Mouse (Mus musculus) embryonic fibroblast, embryonic 13.5 days (primary cell): Measurements from ENCODE around the gene Grhl1. TPM values are rescaled to one million over a fixed set of nuclear protein-coding genes. Genes with fewer than 3 reads are reported as not detected.
"Not testable (repeated sequence)": the region's sequence is repeated elsewhere in the genome, so short reads cannot be mapped to it uniquely, and the experiment has no call there.

ENCODE experiments used
- H3K27ac ChIP-seq: 2 replicates; pipeline ENCODE4 v1.5.1; 2012; ENCODE audit warnings: low read length, control low read depth, inconsistent platforms; ENCODE audit not compliant: insufficient read depth
- H3K4me1 ChIP-seq: 2 replicates; pipeline ENCODE4 v1.6.1; 2011; ENCODE audit warnings: low read length; ENCODE audit not compliant: control insufficient read depth, insufficient read depth
- H3K4me3 ChIP-seq: 2 replicates; pipeline ENCODE4 v1.5.1; 2011; ENCODE audit warnings: mild to moderate bottlenecking, control low read depth, low read length; ENCODE audit not compliant: insufficient read depth
- CTCF ChIP-seq: IDR thresholded peaks from 2 replicates; pipeline ENCODE4 v1.5.1; 2011; ENCODE audit warnings: mild to moderate bottlenecking, control low read depth, low read length, moderate library complexity, borderline replicate concordance; ENCODE audit not compliant: insufficient read depth
- POLR2A ChIP-seq: IDR thresholded peaks from 2 replicates; pipeline ENCODE4 v1.6.1; 2011; ENCODE audit warnings: low read depth, mild to moderate bottlenecking, control low read depth, low read length, moderate library complexity
- polyA plus RNA-seq: library from polyadenylated mRNA; stranded (reverse); fragments of >200 nt; gene quantifications from 2 replicates; pipeline ENCODE4 v1.2.4, GENCODE M21; 2011; ENCODE audit warnings: low read depth; ENCODE audit not compliant: missing spikeins, insufficient read length

The Grhl1 gene
- polyA plus RNA-seq, 1 experiment: 0.61 TPM

DNA sequence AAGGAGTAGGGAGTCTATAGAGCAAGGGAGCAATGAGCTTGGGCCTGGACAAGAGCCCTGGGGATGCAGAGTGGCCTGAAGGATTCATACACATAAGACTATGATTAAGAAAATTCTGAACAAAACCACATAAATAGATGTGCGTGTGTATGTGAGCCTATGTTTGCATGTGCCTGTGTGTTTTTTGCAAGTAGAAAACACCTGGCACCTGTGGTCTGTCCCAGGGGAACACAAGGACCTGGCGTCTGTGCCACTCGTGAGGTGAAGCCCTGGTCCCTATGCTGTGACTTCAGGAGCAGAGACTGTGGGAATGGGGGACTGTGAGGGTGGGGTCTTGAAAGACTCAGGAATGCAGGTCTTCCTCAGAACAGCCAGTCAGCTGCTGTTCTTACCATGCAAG, 62.6 kb downstream of the Grhl1 start:
- TF ChIP-seq POLR2A (no peak), CTCF (no peak)
- Histone ChIP-seq H3K4me3 (no peak overlapping the region), H3K27ac (no peak overlapping the region), H3K4me1 (no peaks in the 10 kb centered on the region)

DNA sequence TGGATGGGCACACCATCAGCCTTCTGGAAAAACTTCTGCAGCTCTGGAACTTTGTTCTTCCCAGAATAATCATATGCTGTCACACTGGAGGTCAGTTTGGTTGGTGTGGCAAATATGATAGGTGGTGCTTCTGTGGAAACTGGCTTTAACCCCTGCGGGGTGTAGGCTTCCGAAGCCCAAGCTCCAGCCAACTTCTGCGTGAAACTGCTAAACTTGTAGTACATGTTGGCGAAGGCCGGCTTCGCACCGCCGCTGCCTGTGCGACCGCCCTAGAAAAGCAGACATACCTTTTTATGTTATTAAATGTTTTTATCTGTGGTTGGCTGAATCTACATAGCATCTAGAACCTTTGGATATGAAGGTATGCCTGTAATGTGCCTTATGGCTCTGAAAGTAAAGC, 66.7 kb downstream of the Grhl1 start:
- H3K4me1 ChIP-seq, H3K4me3 ChIP-seq, H3K27ac ChIP-seq: not testable (repeated sequence)

DNA sequence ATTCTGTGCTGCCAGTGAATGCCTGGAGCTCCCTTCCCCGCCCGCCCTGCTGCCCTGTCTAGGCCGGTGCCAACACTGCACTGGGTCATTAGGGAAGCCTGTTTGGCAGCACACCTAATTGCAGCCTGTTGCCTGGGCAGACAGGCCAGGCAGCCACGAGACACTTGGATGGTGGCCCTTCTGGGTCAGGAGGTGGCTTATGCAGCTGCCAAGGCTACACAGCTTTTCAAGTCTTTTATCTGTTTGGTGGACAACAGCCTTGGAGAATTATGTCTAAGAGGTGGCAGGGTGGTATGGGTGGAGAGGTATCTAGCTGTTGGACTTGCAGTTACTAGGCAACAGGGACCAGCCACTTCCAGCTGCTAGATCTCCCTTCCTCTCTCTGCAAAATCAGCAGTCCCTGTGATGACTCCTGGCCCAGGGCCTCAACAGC, 70.3 kb downstream of the Grhl1 start:
- H3K27ac ChIP-seq: no peak overlapping the region
- no peaks in the 10 kb centered on the region for H3K4me1 ChIP-seq
- TF ChIP-seq POLR2A: no peak
- no peak for TF ChIP-seq CTCF
- H3K4me3 ChIP-seq: no peak overlapping the region

DNA sequence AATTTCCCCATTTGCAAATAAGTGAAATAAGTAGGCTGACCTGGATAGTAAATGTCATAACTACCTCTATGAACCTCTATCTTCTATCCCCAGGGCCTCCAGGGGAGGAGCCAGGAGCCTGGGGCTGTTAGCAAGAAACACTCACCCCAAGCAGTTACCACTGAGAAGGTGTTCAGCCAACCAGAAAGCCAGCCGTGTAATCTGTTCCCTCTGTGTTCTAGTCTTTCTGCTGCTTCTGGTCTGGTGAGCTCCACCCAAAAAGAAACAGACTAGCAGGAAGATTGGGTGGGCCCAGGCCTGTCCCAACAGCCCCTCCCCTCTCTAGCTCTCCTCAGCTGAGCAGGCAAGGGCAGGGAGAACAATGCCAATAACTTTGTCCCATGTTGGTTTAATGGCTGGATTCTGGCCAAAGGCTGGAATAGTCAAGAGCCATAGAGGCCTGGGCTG, 72.1 kb downstream of the Grhl1 start:
- TF ChIP-seq CTCF (no peak), POLR2A (no peak)
- H3K4me3 ChIP-seq: no peak overlapping the region
- no peak overlapping the region for H3K27ac ChIP-seq
- H3K4me1 ChIP-seq: no peaks in the 10 kb centered on the region

DNA sequence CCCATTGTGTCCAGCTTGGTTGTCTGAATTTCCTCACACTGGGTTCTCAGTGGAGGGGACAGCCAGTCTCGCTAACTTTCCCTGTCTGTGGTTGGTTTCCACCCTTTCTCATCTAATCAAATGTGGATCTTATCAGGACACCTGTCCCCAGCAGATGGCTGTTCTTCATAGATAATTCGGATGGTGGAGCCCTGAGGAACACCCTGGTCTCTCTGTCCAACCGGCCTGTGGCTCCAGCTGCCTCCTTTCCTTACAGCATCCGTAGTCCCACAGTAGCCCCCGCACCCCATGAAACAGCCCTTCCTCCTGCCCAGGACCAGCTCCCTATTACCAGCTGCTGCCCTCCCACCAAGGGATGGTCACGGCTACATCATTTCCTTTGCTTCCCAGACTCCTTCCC, 73.8 kb downstream of the Grhl1 start:
- no peak overlapping the region for H3K4me3 ChIP-seq
- H3K27ac ChIP-seq: no peak overlapping the region
- H3K4me1 ChIP-seq: 0 out of 2 replicates have a peak, but pooled peaks cover 2% of the 10 kb centered on the region
- TF ChIP-seq POLR2A: no peak
- no peak for TF ChIP-seq CTCF

DNA sequence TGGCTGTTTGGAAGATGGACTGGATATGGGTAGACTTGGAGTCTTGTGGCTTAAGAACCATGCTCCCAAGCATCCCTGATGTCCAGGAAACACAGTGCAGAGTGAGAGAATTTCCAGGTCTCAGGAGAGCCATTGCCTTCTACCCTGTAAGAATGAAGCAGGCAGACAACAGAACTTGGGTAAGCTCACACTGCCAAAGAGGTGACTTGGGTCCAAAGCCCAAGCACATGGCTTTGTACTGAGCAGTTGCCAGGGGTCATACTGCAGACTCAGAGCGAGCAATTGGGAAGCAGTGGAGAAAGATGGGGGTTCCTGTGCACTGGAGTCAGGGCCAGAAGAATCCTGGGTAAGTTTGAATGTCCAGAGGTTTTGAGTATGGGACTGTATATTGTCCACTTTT, 76.0 kb downstream of the Grhl1 start:
- no peak overlapping the region for H3K4me3 ChIP-seq
- 0 out of 2 replicates have a peak, but pooled peaks cover 2% of the 10 kb centered on the region for H3K4me1 ChIP-seq
- TF ChIP-seq POLR2A (no peak), CTCF (no peak)
- H3K27ac ChIP-seq: no peak overlapping the region

DNA sequence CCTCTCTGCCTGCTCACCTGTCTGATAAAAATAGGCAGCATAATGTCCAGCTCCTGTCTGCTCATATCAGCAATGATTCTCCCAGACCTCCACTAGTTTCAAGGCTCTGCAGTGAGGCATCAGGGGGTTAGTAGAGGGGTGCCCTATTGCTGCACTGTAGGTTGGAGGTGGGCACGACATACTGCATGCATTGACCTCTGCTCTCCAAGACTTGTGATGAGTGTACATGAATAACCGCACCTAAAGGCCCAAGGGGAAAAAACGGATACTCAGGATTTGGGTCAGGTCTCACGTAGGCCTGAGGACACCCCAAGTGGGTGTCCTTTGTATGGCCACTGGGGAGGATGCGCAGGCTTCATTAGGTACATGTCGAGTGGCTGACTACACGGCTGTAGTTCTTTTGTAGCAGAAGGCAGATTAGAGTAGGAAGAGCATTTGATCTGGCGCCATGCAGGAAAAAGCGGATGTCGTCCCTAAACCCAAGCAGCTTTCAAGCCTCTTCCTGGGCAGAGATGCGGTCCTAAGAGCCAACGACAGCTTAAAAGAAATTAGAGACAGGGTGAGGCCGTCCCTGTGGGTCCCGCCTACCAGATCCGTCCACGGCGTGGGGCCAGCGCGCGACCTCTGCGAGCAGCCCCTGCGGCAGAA, 78.5 kb downstream of the Grhl1 start:
- no peak overlapping the region for H3K27ac ChIP-seq
- H3K4me1 ChIP-seq: 0 out of 2 replicates have a peak, but pooled peaks cover 2% of the 10 kb centered on the region
- no peak for TF ChIP-seq CTCF
- no peak; the same call in 1 of the 2 replicates for TF ChIP-seq POLR2A
- H3K4me3 ChIP-seq: peak overlapping the region; percentile 61

DNA sequence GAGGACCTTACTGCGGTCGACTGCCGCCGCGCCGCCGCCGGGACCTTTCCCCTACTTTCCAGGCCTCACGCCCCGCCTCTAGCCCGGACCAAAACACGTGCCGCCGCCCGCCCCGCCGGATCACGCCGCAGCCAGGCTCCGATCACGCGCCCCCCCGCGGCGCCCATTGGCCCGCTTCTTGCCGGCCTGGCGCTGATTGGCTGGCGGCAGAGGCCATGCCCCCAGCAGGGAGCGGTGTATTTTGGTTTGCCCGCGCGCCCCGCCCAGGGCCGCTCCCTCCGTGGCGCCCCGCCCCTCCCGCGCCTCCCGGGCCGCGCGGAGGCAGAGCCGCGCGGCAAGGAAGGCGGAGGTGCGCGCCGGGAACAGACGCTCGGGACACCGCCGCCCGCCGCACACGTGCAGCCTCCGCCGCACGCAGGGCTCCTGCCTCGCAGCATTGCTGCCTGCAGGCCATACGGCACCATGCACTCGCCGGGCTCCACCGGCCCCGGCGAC, 79.0 kb downstream of the Grhl1 start, which contains the start of gene Klf11:
Gene Klf11 (plus strand): TSS at position 212 of the 495 bp plus-strand sequence.
- TF ChIP-seq POLR2A (peak; percentile 53; the same call in 1 of the 2 replicates), CTCF (no peak)
- H3K27ac ChIP-seq: no peak within 1 kb of the TSS
- H3K4me3 ChIP-seq: peak within 1 kb of the TSS; percentile 71
- 0 out of 2 replicates have a peak, but pooled peaks cover 2% of the 10 kb centered on the region for H3K4me1 ChIP-seq

DNA sequence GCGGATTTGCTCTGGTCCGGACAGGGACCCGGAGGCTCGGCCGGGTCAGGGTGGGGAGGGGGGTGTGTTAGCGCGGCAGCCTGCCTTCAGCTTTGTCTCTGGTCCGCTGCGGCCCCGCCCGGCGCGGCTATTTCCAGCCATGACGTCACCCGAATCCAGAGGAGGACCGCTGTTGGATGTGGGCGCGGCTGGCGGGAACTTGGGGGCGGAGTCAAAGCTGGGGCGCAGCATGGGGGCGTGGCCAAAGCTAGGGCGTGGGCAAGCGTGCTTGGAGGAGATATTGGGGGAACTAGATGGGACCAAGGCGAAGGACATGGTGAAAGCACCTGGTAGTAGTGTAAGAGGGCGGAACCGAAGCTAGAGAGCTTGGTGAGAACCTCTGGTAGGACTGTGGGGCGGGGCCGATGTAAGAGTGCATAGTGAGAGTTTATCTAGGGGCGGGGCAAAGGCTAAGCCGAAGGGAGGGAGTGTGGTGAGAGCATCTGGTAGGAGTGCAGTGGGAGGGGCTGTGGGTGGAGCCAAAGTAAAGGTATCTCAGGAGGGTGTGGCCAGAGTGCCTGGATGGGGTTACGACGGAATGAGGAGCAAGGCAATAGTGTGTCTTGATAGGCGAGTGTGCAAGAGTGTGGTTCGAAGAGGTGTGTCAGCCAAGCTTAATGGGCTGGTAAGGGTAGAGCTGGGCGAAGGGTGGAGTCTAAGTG, 79.7 kb downstream of the Grhl1 start:
- H3K4me3 ChIP-seq: peak overlapping the region; percentile 71
- TF ChIP-seq POLR2A (no peak), CTCF (no peak)
- H3K27ac ChIP-seq: no peak overlapping the region
- 0 out of 2 replicates have a peak, but pooled peaks cover 2% of the 10 kb centered on the region for H3K4me1 ChIP-seq

DNA sequence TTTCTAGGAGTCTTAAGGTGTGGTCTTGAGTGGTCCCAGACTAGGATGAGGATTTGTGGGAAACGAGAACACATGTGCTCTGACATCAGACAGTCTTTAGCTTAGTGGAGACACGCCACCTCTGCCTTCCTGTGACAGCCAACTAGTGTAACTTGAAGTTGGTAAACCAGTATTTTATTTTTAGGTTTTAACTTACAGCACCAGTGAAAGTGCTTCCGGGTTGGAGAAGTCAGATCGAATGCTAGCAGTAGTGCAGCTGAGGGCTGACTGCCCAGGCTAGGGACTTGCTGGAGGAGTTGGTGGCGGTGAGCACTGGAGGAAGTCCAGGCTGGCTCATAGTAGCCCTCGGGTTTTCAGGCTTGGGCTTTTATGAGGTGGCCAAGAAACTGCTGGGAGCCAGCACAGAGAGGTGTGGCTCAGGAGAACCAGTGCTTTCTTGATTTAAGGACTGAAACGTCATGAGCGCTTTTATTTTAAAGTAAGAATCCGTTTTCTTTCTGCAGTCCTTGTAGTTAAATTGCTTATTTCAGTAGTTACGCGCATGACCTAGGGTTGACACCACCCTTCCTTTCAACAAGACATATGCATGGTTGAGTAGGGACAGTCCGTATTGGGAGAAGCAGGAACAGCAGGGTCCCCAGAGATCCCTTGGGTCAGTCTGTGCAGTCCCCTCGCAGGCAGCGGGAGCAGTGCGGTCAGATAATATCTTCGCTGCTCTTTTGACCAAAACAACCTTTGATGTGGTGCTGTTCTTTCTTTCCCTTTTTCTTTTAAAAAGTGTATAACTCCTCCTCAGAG, 82.2 kb downstream of the Grhl1 start:
- no peak overlapping the region for H3K4me3 ChIP-seq
- no peak overlapping the region for H3K27ac ChIP-seq
- TF ChIP-seq CTCF (no peak), POLR2A (no peak)
- H3K4me1 ChIP-seq: 0 out of 2 replicates have a peak, but pooled peaks cover 2% of the 10 kb centered on the region
